Mouse (Mus musculus): ENCODE results near the gene Olfr194.
"Not testable (repeated sequence)": the region's sequence is repeated elsewhere in the genome, so short reads cannot be mapped to it uniquely, and the experiment has no call there.

The Olfr194 gene

GRCm38 (mm10) chr16:59120969-59121368, at the start of gene Olfr194:
TSS of gene Olfr194 (minus strand) at chr16:59121069.
- DNase-seq: no peak

GRCm38 (mm10) chr16:59170354-59170753, 49.5 kb upstream of the Olfr194 start, which contains the start of gene Olfr196:
TSS of gene Olfr196 (minus strand) at chr16:59170454.
- no peak for DNase-seq

GRCm38 (mm10) chr16:59151996-59152395, 31.1 kb upstream of the Olfr194 start:
- DNase-seq: no peak

- DNase-seq: no peak
Measured at GRCm38 (mm10) chr16:59146746-59147145, 25.9 kb upstream of the Olfr194 start, which contains the start of gene Olfr195. TSS of gene Olfr195 (plus strand) at chr16:59147046.

GRCm38 (mm10) chr16:59141105-59141504, 20.2 kb upstream of the Olfr194 start:
- DNase-seq: no peak

- peak; percentile 5 for DNase-seq
Measured at GRCm38 (mm10) chr16:59130740-59131139, 9.9 kb upstream of the Olfr194 start.

- no peak for DNase-seq
Measured at GRCm38 (mm10) chr16:59111781-59112180, 9.1 kb downstream of the Olfr194 start, which contains the start of gene Olfr193. TSS of gene Olfr193 (minus strand) at chr16:59111881.

- not testable (repeated sequence) for DNase-seq
Measured at GRCm38 (mm10) chr16:59108522-59108921, 12.3 kb downstream of the Olfr194 start.

DNA sequence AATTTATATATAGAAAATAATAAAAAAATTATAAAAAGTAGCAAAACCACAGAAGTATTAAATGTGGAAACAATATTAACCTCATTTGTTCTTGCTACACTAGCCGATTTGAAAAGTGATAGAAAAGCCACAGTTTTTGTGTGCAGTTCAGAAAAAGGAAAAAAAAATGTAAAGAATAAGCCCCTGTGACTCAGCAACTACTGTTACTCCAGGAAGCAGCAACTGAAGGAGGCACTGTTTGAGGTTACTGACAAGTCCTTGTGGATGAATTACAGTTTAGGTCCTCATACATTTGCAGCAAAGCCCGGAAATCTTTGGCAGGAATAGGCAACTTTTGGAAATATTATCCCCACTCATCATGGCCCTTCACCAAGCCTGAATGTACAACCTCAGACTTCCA, 15.6 kb downstream of the Olfr194 start:
- no peak for DNase-seq

GRCm38 (mm10) chr16:59089722-59090121, 31.1 kb downstream of the Olfr194 start, which contains the start of gene Olfr191:
TSS of gene Olfr191 (minus strand) at chr16:59089822.
- not testable (repeated sequence) for DNase-seq

- not testable (repeated sequence) for DNase-seq
Measured at GRCm38 (mm10) chr16:59081113-59081512, 39.8 kb downstream of the Olfr194 start.

DNA sequence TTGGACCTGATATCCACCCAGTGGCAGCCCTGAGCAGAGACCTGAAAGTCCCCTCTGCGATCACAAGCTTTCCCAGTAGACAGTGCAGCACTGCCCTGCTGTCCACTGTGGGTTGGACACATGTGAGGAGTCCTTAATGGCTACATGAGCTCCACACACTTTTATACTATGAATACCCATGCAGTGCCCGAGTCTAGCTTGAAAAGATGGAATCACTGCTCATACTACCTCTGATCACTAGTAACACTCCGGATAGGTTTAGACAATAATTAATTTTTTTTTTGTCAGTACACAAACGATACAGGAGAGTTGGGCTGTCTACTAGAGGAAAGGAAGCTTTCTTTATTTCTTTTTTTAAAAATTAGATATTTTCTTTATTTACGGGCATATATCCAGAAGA, 43.0 kb downstream of the Olfr194 start, which contains the start of gene Olfr190:
Gene Olfr190, minus strand, starts transcription at position 101 of the 400 bp plus-strand sequence.
- DNase-seq: no peak

- no peak for DNase-seq
Measured at GRCm38 (mm10) chr16:59073520-59073919, 47.3 kb downstream of the Olfr194 start.

DNA sequence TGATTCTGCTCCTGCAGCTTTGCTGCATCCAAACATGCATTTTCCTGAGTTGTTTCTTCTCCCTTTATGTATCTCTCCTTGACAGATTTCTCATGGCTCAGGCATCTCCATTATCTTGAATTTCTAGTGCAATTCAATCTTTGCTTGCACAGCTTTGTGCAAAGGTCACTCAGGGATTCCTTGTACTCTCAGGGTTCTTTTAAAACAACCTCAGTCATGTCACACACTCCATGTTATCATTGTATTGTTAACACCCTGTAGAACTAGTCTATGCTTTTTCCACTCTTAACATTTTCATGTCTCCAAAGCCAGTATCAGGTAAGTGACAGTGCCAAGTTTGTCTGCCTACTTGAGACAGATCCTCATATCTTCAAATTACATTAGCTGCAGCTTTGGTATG, 49.1 kb downstream of the Olfr194 start:
- DNase-seq: no peak
